Mouse (Mus musculus): ENCODE measurements around the gene Slc22a23.

Gene Slc22a23

GRCm38 (mm10) chr13:34346748-34347147, 1.8 kb upstream of the Slc22a23 start:
- CTCF ChIA-PET = interaction anchor here in 1 of 4 experiments (1.2 kb wide), 1 partner anchor 159 kb away, joined by 5 read pairs; no protein-coding TSS in a partner anchor
- POLR2A ChIA-PET = interaction anchor here in 2 of 4 experiments (0.6 to 1.6 kb wide), 2 partner anchors 14 to 20 kb away, joined by 3 to 4 read pairs; no protein-coding TSS in a partner anchor

- ChIA-PET POLR2A (interaction anchor here in 3 of 4 experiments (0.6 to 2.2 kb wide), 5 partner anchors 13 to 183 kb away, joined by 3 to 10 read pairs (median 4); partner anchors contain the start of gene Psmg4 (in 1 of the 3)), CTCF (interaction anchor here in 1 of 4 experiments (1.2 kb wide), 1 partner anchor 158 kb away, joined by 5 read pairs; no protein-coding TSS in a partner anchor)
These were observed 1.3 kb upstream of the Slc22a23 start for GRCm38 (mm10) chr13:34346238-34346637.

DNA sequence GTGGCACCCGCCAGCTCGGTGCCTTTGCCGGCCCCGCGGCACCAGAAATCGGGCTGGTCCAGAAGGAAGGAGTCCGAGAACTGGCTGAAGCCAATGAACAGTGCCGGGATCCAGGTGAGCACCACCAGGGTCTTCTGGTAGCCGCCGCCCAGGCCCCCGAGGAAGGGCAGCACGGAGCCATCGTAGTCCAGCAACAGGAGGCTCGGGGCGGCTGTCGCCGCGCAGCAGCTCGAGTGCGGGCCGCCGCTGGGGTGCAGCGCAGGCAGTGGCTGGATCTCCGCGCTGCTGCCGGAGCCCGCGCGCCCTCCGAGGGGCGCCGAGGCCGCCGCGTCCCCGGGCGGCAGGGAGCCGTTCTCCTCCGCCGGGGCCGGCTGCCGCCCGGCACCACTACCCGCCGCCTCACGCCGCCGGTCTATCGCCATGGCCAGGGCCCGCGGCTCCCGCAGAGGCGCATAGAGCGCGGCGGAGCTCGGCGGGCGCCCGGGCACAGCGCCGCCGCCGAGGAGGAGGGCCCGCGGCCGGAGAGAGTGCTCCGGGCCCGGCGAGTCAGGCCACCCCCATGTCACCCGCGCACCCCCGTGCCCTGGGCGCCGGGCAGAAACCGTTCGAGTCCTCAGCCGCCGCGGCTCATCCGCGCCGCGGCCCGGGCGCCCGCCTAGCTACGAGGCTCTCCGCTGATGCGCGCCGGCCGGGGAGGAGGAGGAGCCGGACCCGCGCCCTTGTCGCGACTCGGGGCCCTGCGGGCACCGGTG, 430 bp downstream of the Slc22a23 start:
- ChIA-PET POLR2A (interaction anchor here in 3 of 4 experiments (0.5 to 2.2 kb wide), 15 partner anchors 9 to 649 kb away, joined by 3 to 10 read pairs (median 3); partner anchors contain the start of genes Psmg4 (in 2 of the 3) and Tubb2b (in 1 of the 3)), CTCF (interaction anchor here (0.5 to 1.2 kb wide), 10 partner anchors 52 to 339 kb away, joined by 3 to 5 read pairs (median 3); partner anchors contain the start of gene Tubb2b (in 1 of the 4))

DNA sequence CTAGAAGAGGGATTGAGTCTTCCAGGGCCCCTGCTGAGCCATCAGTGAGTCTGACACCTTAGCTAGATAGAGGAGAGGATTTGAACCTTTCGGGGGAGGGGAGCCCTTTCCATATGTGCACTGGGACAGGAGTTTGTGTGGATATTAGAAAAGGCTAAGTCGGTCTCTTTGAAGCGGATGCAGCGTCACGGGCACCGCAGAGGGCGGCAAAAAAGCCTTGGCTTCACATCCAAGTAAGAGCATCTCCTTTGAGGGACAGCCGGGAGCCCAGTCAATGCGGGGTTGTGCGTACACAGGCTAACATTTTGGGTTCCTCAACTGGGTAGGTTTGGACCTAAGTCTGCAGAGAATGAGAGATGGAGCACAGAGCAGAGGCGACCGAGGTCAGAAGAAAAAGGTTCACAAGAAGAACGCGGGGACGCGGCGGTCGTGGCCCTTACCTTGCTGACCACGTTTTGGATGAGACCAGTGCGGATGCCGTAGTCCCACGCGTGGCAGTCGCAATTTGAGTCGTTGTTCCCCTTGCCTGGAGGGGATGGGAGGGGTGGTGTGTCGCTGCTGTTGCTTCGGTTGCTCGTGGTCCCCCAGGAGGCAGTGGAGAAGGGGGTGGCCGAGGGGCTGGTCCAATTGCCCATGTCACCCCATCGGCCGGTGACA, 1.1 kb downstream of the Slc22a23 start:
- POLR2A ChIA-PET = interaction anchor here in 2 of 4 experiments (0.7 to 2.2 kb wide), 6 partner anchors 10 to 214 kb away, joined by 3 to 7 read pairs (median 6); partner anchors contain the start of genes Psmg4 (in 2 of the 2) and Tubb2b (in 1 of the 2)

DNA sequence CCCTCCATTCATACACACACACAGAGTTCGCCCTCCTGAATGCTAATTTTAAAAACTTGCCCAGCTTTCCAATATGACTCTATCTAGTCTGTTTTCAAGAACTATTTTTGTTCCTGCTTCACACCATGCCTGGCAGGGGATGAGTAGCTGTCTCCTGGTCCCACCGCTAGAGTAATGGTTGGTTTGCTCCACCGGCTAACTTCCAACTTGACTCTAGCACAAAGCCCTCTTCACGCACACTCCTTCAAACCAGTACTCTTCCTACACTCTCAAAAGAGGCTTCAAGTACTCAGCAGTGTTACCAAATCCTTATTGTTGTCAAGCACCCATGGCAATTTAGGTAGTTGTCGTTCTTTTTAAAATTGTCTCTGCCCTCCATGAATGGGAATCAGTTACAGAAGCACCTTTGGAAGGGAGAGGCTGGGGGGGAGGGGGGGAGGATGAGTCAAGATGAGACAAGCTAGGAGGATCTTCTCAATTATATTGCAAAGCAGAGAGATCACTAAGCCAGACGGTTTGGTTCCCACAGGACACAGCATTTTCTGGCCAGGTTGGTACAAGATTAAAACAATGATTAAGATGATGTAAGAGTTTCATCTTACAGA, 2.6 kb downstream of the Slc22a23 start:
- ChIA-PET POLR2A (interaction anchor here in 2 of 4 experiments (0.5 to 1.6 kb wide), 3 partner anchors 98 to 212 kb away, joined by 3 to 6 read pairs (median 4); partner anchors contain the start of genes Psmg4 (in 1 of the 2) and Tubb2b (in 1 of the 2)), CTCF (no interaction called here)

More for the DNA sequence above, 1.1 kb downstream of the Slc22a23 start:
- CTCF ChIA-PET = interaction anchor here in 2 of 4 experiments (0.8 to 1.2 kb wide), 3 partner anchors 77 to 213 kb away, joined by 3 read pairs; partner anchors contain the start of gene Tubb2b (in 1 of the 2)

DNA sequence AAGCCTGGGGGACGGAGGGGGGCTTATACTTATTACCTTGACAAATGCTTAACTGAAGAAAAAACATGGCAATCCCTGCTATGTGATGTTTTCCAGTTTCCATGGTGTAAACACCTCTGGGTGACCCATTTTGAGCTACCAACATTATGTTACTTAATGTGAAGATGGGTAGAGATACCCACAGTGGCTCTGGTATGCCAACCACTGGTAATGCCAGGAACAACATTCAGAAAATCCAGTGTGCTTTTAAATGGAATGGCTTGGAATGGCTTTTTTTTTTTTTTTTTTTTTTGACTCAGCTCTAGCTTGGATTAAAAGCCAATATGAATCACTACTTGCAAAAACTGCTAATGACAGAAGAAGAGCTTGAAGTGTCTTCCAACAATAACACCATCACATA, 8.1 kb downstream of the Slc22a23 start:
- ChIA-PET CTCF (interaction anchor here in 2 of 4 experiments (0.6 to 0.7 kb wide), 2 partner anchors 34 to 38 kb away, joined by 3 read pairs; no protein-coding TSS in a partner anchor), POLR2A (interaction anchor here in 2 of 4 experiments (0.6 to 1.2 kb wide), 4 partner anchors 28 to 84 kb away, joined by 3 to 6 read pairs (median 4); no protein-coding TSS in a partner anchor)

DNA sequence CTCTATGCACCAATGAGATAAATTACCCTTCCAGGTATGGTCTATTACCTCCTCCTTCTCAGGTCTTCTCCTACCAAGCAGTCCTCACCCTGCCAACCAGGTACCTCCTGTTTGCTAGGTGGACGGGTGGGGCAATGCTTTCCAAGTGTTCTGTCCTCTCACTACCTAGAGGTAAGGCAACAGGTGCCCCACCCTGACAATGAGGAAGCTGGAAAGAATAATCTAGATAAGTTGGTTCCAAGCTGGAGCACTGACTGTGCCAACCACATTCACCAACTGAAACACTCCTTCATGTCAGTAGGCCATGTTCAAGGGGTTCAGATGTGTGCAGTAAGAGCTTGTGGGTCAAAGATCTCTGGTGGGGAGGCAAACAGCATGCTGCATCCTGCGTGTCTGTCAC, 10.1 kb downstream of the Slc22a23 start:
- ChIA-PET POLR2A (interaction anchor here in 1 of 4 experiments (1.1 kb wide), 1 partner anchor 86 kb away, joined by 3 read pairs; no protein-coding TSS in a partner anchor), CTCF (no interaction called here)

- ChIA-PET POLR2A (interaction anchor here in 3 of 4 experiments (0.7 to 1.0 kb wide), 4 partner anchors 14 to 331 kb away, joined by 3 to 4 read pairs (median 3); no protein-coding TSS in a partner anchor), CTCF (no interaction called here)
These were observed 12.2 kb downstream of the Slc22a23 start for GRCm38 (mm10) chr13:34332762-34333161.

GRCm38 (mm10) chr13:34331399-34332186, 13.4 kb downstream of the Slc22a23 start:
- ChIA-PET CTCF (no interaction called here), POLR2A (no interaction called here)

- CTCF ChIA-PET = no interaction called here
- POLR2A ChIA-PET = no interaction called here
These were observed 15.4 kb downstream of the Slc22a23 start for GRCm38 (mm10) chr13:34329589-34329988.

DNA sequence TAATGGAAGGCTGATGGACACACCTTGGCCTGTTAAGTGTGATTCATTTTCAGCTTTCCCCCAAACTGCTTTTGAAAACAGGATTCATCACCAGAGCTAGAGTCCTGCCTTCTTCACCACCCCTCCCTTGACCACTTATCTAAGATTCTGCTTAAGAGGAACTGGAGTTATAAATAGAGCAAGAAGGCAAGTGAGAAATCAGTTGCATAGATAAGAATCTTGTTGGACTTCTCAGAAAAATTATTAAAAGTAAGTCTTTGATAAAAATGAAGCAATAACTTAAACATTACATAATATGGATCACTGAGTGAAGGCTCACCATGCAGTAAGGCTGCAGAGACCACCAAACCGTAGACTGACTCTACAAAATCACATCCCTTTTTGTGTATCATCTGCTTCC, 18.0 kb downstream of the Slc22a23 start:
- POLR2A ChIA-PET = interaction anchor here in 1 of 4 experiments (1.2 kb wide), 1 partner anchor 20 kb away, joined by 3 read pairs; no protein-coding TSS in a partner anchor
- CTCF ChIA-PET = no interaction called here

- ChIA-PET CTCF (interaction anchor here in 1 of 4 experiments (0.5 kb wide), 1 partner anchor 31 kb away, joined by 4 read pairs; no protein-coding TSS in a partner anchor), POLR2A (no interaction called here)
These were observed 21.6 kb downstream of the Slc22a23 start for GRCm38 (mm10) chr13:34323361-34323760.

DNA sequence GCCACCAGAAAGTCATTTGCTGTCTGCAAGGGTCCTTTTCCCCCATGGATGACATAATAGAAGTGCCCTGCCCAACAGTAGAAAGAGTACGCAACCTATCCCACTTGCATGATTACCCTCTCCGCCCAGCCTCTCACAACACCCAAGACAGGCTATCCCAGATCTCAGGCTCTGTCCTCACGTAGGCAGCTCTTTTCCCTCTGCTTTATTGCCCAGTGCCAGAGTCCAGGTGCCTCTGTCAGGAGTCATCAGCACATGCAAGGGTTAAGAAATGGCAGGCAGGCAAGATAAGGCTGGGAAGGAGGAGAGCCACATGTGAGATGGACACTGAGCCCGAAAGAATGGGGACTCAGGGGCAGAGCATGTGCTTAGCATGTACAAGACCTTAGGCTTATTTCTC, 24.5 kb downstream of the Slc22a23 start:
- ChIA-PET POLR2A (no interaction called here), CTCF (no interaction called here)

DNA sequence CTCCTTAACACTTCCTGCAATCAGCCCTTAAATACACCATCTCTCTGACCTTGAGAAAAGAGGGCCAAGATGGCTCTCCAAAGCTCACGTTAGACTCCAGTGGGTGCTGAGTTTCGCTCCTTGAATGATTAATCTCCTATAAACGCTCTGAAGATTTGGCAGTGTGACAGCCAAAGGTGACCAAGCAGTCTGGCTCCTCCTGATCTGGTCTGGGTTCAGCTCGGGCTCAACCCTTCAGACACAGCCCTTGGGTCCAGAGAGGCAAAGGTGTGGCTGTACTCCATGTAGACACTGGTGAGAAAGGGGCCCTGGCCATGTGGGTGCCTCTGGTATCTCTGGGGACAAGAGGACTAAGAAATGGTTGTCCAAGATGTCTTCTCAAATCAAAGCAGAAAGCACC, 27.9 kb downstream of the Slc22a23 start:
- ChIA-PET POLR2A (interaction anchor here in 1 of 4 experiments (1.3 kb wide), 1 partner anchor 9 kb away, joined by 3 read pairs; no protein-coding TSS in a partner anchor), CTCF (no interaction called here)

- POLR2A ChIA-PET = interaction anchor here in 1 of 4 experiments (1.3 kb wide), 1 partner anchor 8 kb away, joined by 3 read pairs; no protein-coding TSS in a partner anchor
- CTCF ChIA-PET = no interaction called here
These were observed 28.5 kb downstream of the Slc22a23 start for GRCm38 (mm10) chr13:34316511-34316910.

- POLR2A ChIA-PET = interaction anchor here in 1 of 4 experiments (0.6 to 1.6 kb wide), 4 partner anchors 31 to 561 kb away, joined by 3 to 5 read pairs (median 3); partner anchors contain the start of gene Bphl
- CTCF ChIA-PET = interaction anchor here in 2 of 4 experiments (0.6 kb wide), 2 partner anchors 21 to 124 kb away, joined by 3 to 5 read pairs; no protein-coding TSS in a partner anchor
These were observed 31.9 kb downstream of the Slc22a23 start for GRCm38 (mm10) chr13:34313033-34313491.

- POLR2A ChIA-PET = interaction anchor here in 1 of 4 experiments (0.6 to 1.6 kb wide), 3 partner anchors 32 to 562 kb away, joined by 3 to 5 read pairs (median 3); partner anchors contain the start of gene Bphl
- CTCF ChIA-PET = interaction anchor here in 1 of 4 experiments (0.6 kb wide), 1 partner anchor 123 kb away, joined by 3 read pairs; no protein-coding TSS in a partner anchor
These were observed 32.5 kb downstream of the Slc22a23 start for GRCm38 (mm10) chr13:34312346-34313002.
